Mouse (Mus musculus): ENCODE data around the gene Gm12184.

DNA sequence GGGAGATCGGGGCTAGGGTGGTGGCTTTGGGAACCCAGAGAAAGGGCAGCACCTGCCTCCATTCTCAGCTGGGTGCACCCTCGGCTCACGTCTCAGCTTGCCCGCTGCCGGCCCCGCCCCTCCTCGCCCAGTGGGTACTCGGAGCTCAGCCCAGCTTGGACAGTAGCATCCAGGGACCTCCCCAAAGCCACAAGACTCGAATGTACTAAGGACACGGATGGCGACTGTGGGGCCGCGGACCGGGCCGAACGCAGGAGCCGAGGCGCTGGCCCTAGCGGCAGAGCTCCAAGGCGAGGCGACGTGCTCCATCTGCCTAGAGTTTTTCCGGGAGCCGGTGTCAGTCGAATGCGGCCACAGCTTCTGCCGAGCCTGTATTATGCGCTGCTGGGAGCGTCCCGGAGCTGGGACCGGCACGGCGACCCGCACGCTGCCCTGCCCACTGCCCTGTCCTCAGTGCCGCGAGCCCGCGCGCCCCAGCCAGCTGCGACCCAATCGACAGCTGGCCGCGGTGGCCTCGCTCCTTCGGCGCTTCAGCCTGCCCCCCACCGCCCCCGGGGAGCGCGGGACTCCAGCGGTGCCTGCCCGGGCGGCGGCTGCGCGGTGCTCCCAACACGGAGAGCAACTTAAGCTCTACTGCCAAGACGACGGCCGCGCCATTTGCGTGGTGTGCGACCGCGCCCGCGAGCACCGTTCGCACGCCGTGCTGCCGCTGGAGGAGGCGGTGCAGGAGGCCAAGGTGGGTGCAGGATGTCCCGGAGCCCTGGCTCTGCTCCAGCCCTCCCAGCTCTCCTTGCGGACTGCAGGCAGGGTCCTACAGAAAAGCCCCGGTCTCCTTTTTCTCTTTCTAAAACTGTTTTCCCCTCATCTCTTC is 11.1 kb upstream of the Gm12184 start:
- no peak for TF ChIP-seq CEBPB (IDR thresholded peaks at IDR 0.05; ENCODE audit: insufficient read depth, poor library complexity, severe bottlenecking)
- peak; percentile 74 for TF ChIP-seq POLR2AphosphoS2 (IDR thresholded peaks at IDR 0.05; ENCODE audit: insufficient read length, low read depth)
- peak; percentile 72 for TF ChIP-seq POLR2A (IDR thresholded peaks at IDR 0.05; ENCODE audit: insufficient read length, low read depth)
- peak in 2 of 3 experiments; percentile 42 to 75 for TF ChIP-seq MYOD1 (IDR thresholded peaks at IDR 0.05; ENCODE audit: control insufficient read depth in 1 of 3, insufficient read length in 2 of 3, low read depth in 2 of 3)
- TF ChIP-seq MAX (IDR thresholded peaks at IDR 0.05; ENCODE audit: low read depth): no peak
- no peak for TF ChIP-seq TCF12 (IDR thresholded peaks at IDR 0.05; ENCODE audit: insufficient read depth, poor library complexity, severe bottlenecking)
- no peak for TF ChIP-seq SRF (IDR thresholded peaks at IDR 0.05; ENCODE audit: control insufficient read depth, insufficient read length, low read depth)
- TF ChIP-seq USF1 (IDR thresholded peaks at IDR 0.05; ENCODE audit: low read depth): no peak
- TF ChIP-seq MYOG (IDR thresholded peaks at IDR 0.05; ENCODE audit: control insufficient read depth in 1 of 3, insufficient read depth in 1 of 3, insufficient read length in 2 of 3, low read depth in 2 of 3): peak in 2 of 3 experiments; percentile 62 to 79
- TF ChIP-seq E2F4 (IDR thresholded peaks at IDR 0.05; ENCODE audit: insufficient read depth): no peak
- TF ChIP-seq REST (IDR thresholded peaks at IDR 0.05; ENCODE audit: insufficient read depth, insufficient read length): no peak
- peak; percentile 30 for TF ChIP-seq TCF3 (IDR thresholded peaks at IDR 0.05; ENCODE audit: insufficient read length, low read depth)

Measured in myocyte (in vitro differentiated cells).